Mouse (Mus musculus) thymus, adult 18-20 months (tissue): Measurements from ENCODE around the gene Enam.
"Not testable (repeated sequence)": the region's sequence is repeated elsewhere in the genome, so short reads cannot be mapped to it uniquely, and the experiment has no call there.

Experiments used
- DNase-seq, 2 experiments: peaks; one replicate each; pipeline ENCODE4 v3.0.0; 2022; ENCODE audit warnings: mixed read lengths in 2 of 2

The Enam gene

GRCm38 (mm10) chr5:88487675-88488074 lies at the start of gene Enam:
Enam (plus strand) TSS chr5:88487975.
- no peak for DNase-seq

- DNase-seq = no peak
Measured at GRCm38 (mm10) chr5:88455691-88456090, 32.1 kb upstream of the Enam start, which contains the start of gene Ambn. Ambn (plus strand) TSS chr5:88455991.

- DNase-seq = no peak
Measured at GRCm38 (mm10) chr5:88467471-88467870, 20.3 kb upstream of the Enam start.

GRCm38 (mm10) chr5:88468807-88469704 lies 18.7 kb upstream of the Enam start:
- DNase-seq = no peak

- no peak for DNase-seq
Measured at GRCm38 (mm10) chr5:88489004-88489403, 1.2 kb downstream of the Enam start.

- DNase-seq = no peak
Measured at GRCm38 (mm10) chr5:88491111-88491510, 3.3 kb downstream of the Enam start.

- DNase-seq = no peak
Measured at GRCm38 (mm10) chr5:88499781-88500180, 12.0 kb downstream of the Enam start.

- no peak for DNase-seq
Measured at GRCm38 (mm10) chr5:88508555-88508954, 20.8 kb downstream of the Enam start.

- DNase-seq = no peak
Measured at GRCm38 (mm10) chr5:88508990-88509389, 21.2 kb downstream of the Enam start.

- no peak for DNase-seq
Measured at GRCm38 (mm10) chr5:88519232-88519631, 31.5 kb downstream of the Enam start.

- no peak for DNase-seq
Measured at GRCm38 (mm10) chr5:88527657-88528056, 39.9 kb downstream of the Enam start, which contains the start of gene Jchain. Jchain (minus strand) TSS chr5:88527891.

GRCm38 (mm10) chr5:88530908-88531307 lies 43.1 kb downstream of the Enam start:
- no peak for DNase-seq

GRCm38 (mm10) chr5:88534697-88535096 lies 46.9 kb downstream of the Enam start:
- peak in 1 of 2 experiments; percentile 32 for DNase-seq

GRCm38 (mm10) chr5:88540845-88541244 lies 53.1 kb downstream of the Enam start:
- no peak for DNase-seq

GRCm38 (mm10) chr5:88542651-88543282 lies 55.0 kb downstream of the Enam start:
- DNase-seq = no peak

- DNase-seq = not testable (repeated sequence)
Measured at GRCm38 (mm10) chr5:88544411-88544810, 56.6 kb downstream of the Enam start.

GRCm38 (mm10) chr5:88545536-88545935 lies 57.8 kb downstream of the Enam start:
- DNase-seq = no peak

- DNase-seq = no peak
Measured at GRCm38 (mm10) chr5:88553271-88554085, 65.7 kb downstream of the Enam start.

GRCm38 (mm10) chr5:88554086-88554886 lies 66.5 kb downstream of the Enam start, which contains the start of gene Utp3:
Utp3 (plus strand) TSS chr5:88554462.
- peak; percentile 84 to 90 for DNase-seq
